Mouse (Mus musculus): Measurements from ENCODE around the gene Notch2. TPM values are rescaled to one million over a fixed set of nuclear protein-coding genes. Genes with fewer than 3 reads are reported as not detected.

Notch2 gene
- total and polyA plus RNA-seq, 3 experiments = 10.0 to 18.1 (median 14.9) TPM

DNA sequence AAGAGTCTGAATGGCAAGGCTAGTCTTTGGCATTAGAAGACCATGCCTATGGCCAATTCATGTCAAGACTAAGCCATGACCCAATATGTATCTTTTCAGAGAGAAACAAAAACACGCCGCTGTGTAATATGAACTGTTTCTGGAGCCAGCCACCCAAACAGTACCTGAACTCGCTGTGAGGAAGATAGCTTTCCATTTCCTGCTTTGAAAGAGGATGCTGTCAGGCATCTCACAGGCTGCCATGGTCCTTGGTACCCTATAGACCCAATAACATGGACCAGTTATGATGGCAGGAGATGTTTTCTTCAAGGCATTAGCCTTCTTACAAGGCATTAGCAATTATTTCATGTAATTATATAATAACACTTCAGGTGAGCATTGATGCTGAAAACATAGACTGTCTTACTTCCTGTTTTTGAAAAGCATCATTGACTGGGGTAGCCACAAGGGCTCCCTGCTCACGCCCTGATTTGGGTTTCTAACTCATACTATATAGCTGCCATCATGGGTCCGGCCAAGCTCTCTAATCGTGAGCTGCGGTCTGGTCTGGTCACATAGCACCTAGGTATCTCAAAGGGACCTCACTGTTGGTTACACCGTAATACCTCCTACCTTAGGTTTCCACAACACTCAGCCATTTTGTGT is 32.5 kb upstream of the Notch2 start:
- DNase-seq = no peak
- 90% methylated on average over 8 of the region's 8 CpGs for WGBS
- Histone ChIP-seq H3K9ac (ENCODE audit: low read depth, low read length) (no peak overlapping the region), H3K4me1 (ENCODE audit: control insufficient read depth, insufficient read depth, low read length) (no peaks in the 10 kb centered on the region), H3K27me3 (ENCODE audit: control insufficient read depth, insufficient read depth, low read length) (no peaks in the 10 kb centered on the region), H3K4me3 (no peak overlapping the region), H3K27ac (no peak overlapping the region), H3K36me3 (ENCODE audit: control insufficient read depth, insufficient read depth, low read length) (no peaks in the 10 kb centered on the region), H3K79me2 (replicated peaks; ENCODE audit: control insufficient read depth, insufficient read depth, low read length) (no peaks in the 10 kb centered on the region)
- no peak for TF ChIP-seq CTCF (IDR thresholded peaks at IDR 0.05)
- TF ChIP-seq POLR2A (IDR thresholded peaks at IDR 0.05; ENCODE audit: insufficient read depth, low read depth, low read length) = no peak
- TF ChIP-seq EP300 (IDR thresholded peaks at IDR 0.05; ENCODE audit: insufficient read depth, low read depth, low read length) = no peak
- intact Hi-C loops (cut with DNase I) = no loop called here

DNA sequence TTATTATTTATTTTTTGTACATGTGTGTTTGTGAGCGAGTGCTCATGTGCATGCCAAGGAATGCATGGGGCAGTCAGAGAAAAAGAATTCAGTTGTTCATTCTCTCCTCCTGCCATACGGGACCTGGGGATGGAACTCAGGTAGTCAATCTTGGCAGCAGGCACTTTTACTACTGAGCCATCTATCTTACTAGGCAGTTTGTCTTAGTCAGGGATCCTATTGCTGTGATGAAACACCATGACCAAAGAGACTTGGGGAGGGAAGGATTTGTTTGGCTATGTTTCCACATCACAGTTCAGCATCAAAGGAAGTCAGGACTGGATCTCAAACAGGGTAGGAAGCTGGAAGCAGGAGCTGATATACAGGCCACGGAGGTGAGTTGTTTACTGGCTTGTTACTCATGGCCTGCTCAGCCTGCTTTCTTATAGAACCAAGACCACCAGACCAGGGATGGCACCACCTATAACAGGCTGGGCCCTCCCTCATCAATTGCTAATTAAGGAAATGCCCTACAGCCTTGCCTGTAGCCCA is 31.9 kb upstream of the Notch2 start:
- H3K27me3 ChIP-seq (ENCODE audit: control insufficient read depth, insufficient read depth, low read length) = no peaks in the 10 kb centered on the region
- H3K27ac ChIP-seq = no peak overlapping the region
- no peak overlapping the region for H3K9ac ChIP-seq (ENCODE audit: low read depth, low read length)
- H3K4me1 ChIP-seq (ENCODE audit: control insufficient read depth, insufficient read depth, low read length) = no peaks in the 10 kb centered on the region
- WGBS = 75% methylated on average over 3 of the region's 3 CpGs
- H3K36me3 ChIP-seq (ENCODE audit: control insufficient read depth, insufficient read depth, low read length) = no peaks in the 10 kb centered on the region
- no peak overlapping the region for H3K4me3 ChIP-seq
- TF ChIP-seq EP300 (IDR thresholded peaks at IDR 0.05; ENCODE audit: insufficient read depth, low read depth, low read length) (no peak), CTCF (IDR thresholded peaks at IDR 0.05) (no peak), POLR2A (IDR thresholded peaks at IDR 0.05; ENCODE audit: insufficient read depth, low read depth, low read length) (no peak)
- DNase-seq = no peak
- H3K79me2 ChIP-seq (replicated peaks; ENCODE audit: control insufficient read depth, insufficient read depth, low read length) = no peaks in the 10 kb centered on the region
- intact Hi-C loops (cut with DNase I) = no loop called here

DNA sequence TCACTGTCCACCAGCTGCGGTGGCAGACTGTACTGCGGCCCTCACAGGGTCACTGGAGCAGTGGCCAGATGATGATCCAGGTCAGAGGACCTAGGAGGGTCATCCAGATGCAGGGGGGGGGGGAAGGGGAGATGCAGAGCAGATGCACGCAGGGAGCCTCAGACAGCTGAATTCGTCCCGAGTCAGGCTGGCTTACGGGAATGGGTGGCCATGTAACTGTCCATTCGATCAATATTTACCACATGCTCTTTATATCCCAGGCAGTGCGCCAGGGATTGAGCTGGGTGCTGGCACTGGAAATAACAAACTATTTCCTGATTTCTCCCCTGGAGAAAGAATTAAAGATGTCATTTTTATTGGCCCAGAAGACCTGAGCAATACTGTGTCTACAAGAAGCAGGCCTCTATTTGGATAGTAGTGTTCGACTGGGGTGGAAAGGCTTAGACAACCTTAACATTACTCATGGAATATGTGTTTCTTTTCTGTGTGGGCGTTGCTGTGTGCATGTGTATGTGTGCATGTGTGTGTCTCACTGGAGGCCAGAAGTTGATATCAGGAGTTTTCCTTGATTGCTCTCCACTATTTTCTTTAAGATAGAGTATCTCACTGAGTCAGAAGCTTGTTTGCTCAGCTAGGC is 28.3 kb upstream of the Notch2 start:
- no peaks in the 10 kb centered on the region for H3K27me3 ChIP-seq (ENCODE audit: control insufficient read depth, insufficient read depth, low read length)
- H3K4me1 ChIP-seq (ENCODE audit: control insufficient read depth, insufficient read depth, low read length) = no peaks in the 10 kb centered on the region
- no peak overlapping the region for H3K27ac ChIP-seq
- no peak overlapping the region for H3K9ac ChIP-seq (ENCODE audit: low read depth, low read length)
- 77% methylated on average over 10 of the region's 10 CpGs for WGBS
- no peaks in the 10 kb centered on the region for H3K36me3 ChIP-seq (ENCODE audit: control insufficient read depth, insufficient read depth, low read length)
- H3K4me3 ChIP-seq = no peak overlapping the region
- intact Hi-C loops (cut with DNase I) = no loop called here
- DNase-seq = no peak
- TF ChIP-seq EP300 (IDR thresholded peaks at IDR 0.05; ENCODE audit: insufficient read depth, low read depth, low read length) (no peak), POLR2A (IDR thresholded peaks at IDR 0.05; ENCODE audit: insufficient read depth, low read depth, low read length) (no peak), CTCF (IDR thresholded peaks at IDR 0.05) (no peak)
- no peaks in the 10 kb centered on the region for H3K79me2 ChIP-seq (replicated peaks; ENCODE audit: control insufficient read depth, insufficient read depth, low read length)

DNA sequence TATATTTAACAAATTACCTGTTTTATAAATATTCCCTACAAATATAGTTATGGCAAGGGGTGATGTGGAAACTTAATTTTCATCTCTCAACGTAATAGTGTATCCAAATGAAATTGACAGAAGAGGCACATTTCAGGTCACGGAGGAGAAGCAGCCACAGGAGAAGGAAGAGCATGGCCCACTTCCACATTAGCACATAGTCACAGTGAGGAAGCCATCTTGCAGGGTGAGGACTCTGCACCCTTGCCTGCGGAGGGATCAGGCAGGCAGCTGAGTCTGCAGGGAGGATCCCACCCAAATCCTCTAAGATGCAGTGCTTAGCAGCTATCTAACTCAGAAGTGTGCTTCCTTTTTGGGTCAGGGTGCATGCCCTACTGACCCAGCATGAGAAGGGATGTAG is 27.6 kb upstream of the Notch2 start:
- no peak for TF ChIP-seq POLR2A (IDR thresholded peaks at IDR 0.05; ENCODE audit: insufficient read depth, low read depth, low read length)
- TF ChIP-seq EP300 (IDR thresholded peaks at IDR 0.05; ENCODE audit: insufficient read depth, low read depth, low read length) = no peak
- TF ChIP-seq CTCF (IDR thresholded peaks at IDR 0.05) = no peak
- no peak overlapping the region for H3K9ac ChIP-seq (ENCODE audit: low read depth, low read length)
- DNase-seq = no peak
- H3K27me3 ChIP-seq (ENCODE audit: control insufficient read depth, insufficient read depth, low read length) = no peaks in the 10 kb centered on the region
- no peaks in the 10 kb centered on the region for H3K4me1 ChIP-seq (ENCODE audit: control insufficient read depth, insufficient read depth, low read length)
- no peak overlapping the region for H3K4me3 ChIP-seq
- intact Hi-C loops (cut with DNase I) = no loop called here
- H3K27ac ChIP-seq = no peak overlapping the region
- WGBS = 81% methylated on average over 3 of the region's 3 CpGs
- H3K36me3 ChIP-seq (ENCODE audit: control insufficient read depth, insufficient read depth, low read length) = no peaks in the 10 kb centered on the region
- H3K79me2 ChIP-seq (replicated peaks; ENCODE audit: control insufficient read depth, insufficient read depth, low read length) = no peaks in the 10 kb centered on the region

DNA sequence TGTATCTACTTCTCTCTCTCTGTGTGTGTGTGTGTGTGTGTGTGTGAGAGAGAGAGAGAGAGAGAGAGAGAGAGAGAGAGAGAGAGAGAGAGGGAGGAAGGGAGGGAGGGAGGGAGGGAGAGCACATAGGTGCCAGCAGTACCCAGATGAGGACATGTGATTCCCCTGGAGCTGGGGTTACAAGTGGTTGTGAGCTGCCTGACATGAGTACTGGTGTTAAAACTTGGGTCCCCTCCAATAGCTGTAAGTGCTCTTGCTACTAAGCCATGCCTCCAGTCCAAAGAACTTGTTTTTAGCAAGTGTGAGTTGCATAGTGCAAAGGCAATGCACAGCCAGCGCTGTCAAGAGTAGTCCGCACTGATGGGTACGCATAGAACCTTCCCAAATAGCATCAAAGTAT is 26.2 kb upstream of the Notch2 start:
- Histone ChIP-seq H3K9ac (ENCODE audit: low read depth, low read length) (no peak overlapping the region), H3K79me2 (replicated peaks; ENCODE audit: control insufficient read depth, insufficient read depth, low read length) (no peaks in the 10 kb centered on the region), H3K4me1 (ENCODE audit: control insufficient read depth, insufficient read depth, low read length) (no peaks in the 10 kb centered on the region), H3K4me3 (no peak overlapping the region), H3K27ac (no peak overlapping the region), H3K27me3 (ENCODE audit: control insufficient read depth, insufficient read depth, low read length) (no peaks in the 10 kb centered on the region), H3K36me3 (ENCODE audit: control insufficient read depth, insufficient read depth, low read length) (no peaks in the 10 kb centered on the region)
- DNase-seq = no peak
- 84% methylated on average over 3 of the region's 3 CpGs for WGBS
- TF ChIP-seq POLR2A (IDR thresholded peaks at IDR 0.05; ENCODE audit: insufficient read depth, low read depth, low read length) (no peak), EP300 (IDR thresholded peaks at IDR 0.05; ENCODE audit: insufficient read depth, low read depth, low read length) (no peak), CTCF (IDR thresholded peaks at IDR 0.05) (no peak)
- intact Hi-C loops (cut with DNase I) = no loop called here

DNA sequence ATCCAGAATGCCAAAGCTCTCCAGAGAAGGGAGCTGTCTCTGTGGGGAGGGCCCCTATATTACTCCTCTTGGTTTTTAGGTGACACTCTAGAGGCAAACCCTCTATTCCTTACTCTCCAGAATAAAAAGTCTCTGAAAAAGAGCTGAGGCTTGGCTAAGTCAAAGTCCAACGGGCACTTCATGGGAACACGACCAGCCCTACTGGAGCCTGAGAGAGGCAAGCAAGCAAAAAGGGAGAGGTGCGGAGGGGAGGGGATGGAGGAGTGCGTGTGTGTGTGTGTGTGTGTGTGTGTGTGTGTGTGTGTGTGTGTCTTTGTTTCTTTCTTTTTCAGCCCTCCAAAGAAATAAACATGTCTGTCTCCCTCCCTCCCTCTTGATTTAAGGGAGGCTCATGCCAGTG is 24.6 kb upstream of the Notch2 start:
- Histone ChIP-seq H3K27me3 (ENCODE audit: control insufficient read depth, insufficient read depth, low read length) (no peaks in the 10 kb centered on the region), H3K36me3 (ENCODE audit: control insufficient read depth, insufficient read depth, low read length) (no peaks in the 10 kb centered on the region), H3K27ac (no peak overlapping the region), H3K4me1 (ENCODE audit: control insufficient read depth, insufficient read depth, low read length) (no peaks in the 10 kb centered on the region), H3K4me3 (no peak overlapping the region), H3K9ac (ENCODE audit: low read depth, low read length) (no peak overlapping the region), H3K79me2 (replicated peaks; ENCODE audit: control insufficient read depth, insufficient read depth, low read length) (no peaks in the 10 kb centered on the region)
- TF ChIP-seq CTCF (IDR thresholded peaks at IDR 0.05) (no peak), POLR2A (IDR thresholded peaks at IDR 0.05; ENCODE audit: insufficient read depth, low read depth, low read length) (no peak), EP300 (IDR thresholded peaks at IDR 0.05; ENCODE audit: insufficient read depth, low read depth, low read length) (no peak)
- WGBS = 85% methylated on average over 4 of the region's 4 CpGs
- DNase-seq = no peak
- intact Hi-C loops (cut with DNase I) = no loop called here

All from heart, adult 2 months (tissue).